Mouse (Mus musculus): ENCODE measurements around the gene Tprn. TPM values are rescaled to one million over a fixed set of nuclear protein-coding genes. Genes with fewer than 3 reads are reported as not detected.

Gene Tprn
- polyA plus RNA-seq, 1 experiment from 2014 or later: 12.6 TPM

GRCm38 (mm10) chr2:25292054-25292544, 29.7 kb downstream of the Tprn start:
- DNase-seq (ENCODE audit: low spot score): no peak

- DNase-seq (ENCODE audit: low spot score): peak; percentile 58
Measured at GRCm38 (mm10) chr2:25292856-25293255, 30.4 kb downstream of the Tprn start.

GRCm38 (mm10) chr2:25293706-25294105, 31.3 kb downstream of the Tprn start:
- no peak for DNase-seq (ENCODE audit: low spot score)

- no peak for DNase-seq (ENCODE audit: low spot score)
Measured at GRCm38 (mm10) chr2:25297093-25297492, 34.7 kb downstream of the Tprn start.

GRCm38 (mm10) chr2:25298046-25298445, 35.6 kb downstream of the Tprn start:
- no peak for DNase-seq (ENCODE audit: low spot score)

GRCm38 (mm10) chr2:25303452-25303851, 41.0 kb downstream of the Tprn start:
- DNase-seq (ENCODE audit: low spot score): no peak

GRCm38 (mm10) chr2:25303931-25304656, 41.7 kb downstream of the Tprn start:
- DNase-seq (ENCODE audit: low spot score): no peak

- DNase-seq (ENCODE audit: low spot score): no peak
Measured at GRCm38 (mm10) chr2:25304657-25305541, 42.5 kb downstream of the Tprn start.

- DNase-seq (ENCODE audit: low spot score): no peak
Measured at GRCm38 (mm10) chr2:25305587-25306359, 43.4 kb downstream of the Tprn start.

GRCm38 (mm10) chr2:25310180-25310579, 47.8 kb downstream of the Tprn start:
- DNase-seq (ENCODE audit: low spot score): no peak

GRCm38 (mm10) chr2:25310969-25311368, 48.6 kb downstream of the Tprn start:
- DNase-seq (ENCODE audit: low spot score): no peak

GRCm38 (mm10) chr2:25311491-25311891, 49.1 kb downstream of the Tprn start:
- DNase-seq (ENCODE audit: low spot score): no peak

- no peak for DNase-seq (ENCODE audit: low spot score)
Measured at GRCm38 (mm10) chr2:25318119-25318966, 55.9 kb downstream of the Tprn start.

- DNase-seq (ENCODE audit: low spot score): peak; percentile 71
Measured at GRCm38 (mm10) chr2:25318971-25319773, 56.8 kb downstream of the Tprn start, which contains the start of gene Grin1. TSS of gene Grin1 (minus strand) at chr2:25319187.

Other genes starting within 250 kb of the Tprn start
- gene Nsmf, start 208.3 kb upstream of the Tprn start, polyA plus RNA-seq (2015; fragmentation: Nextera tagmentation; extraction: Ambion mirVana): 14.3 and 16.5 TPM in 2 replicates
- 0.16 and 0.26 TPM in 2 replicates for gene Entpd8, start 182.3 kb upstream of the Tprn start, polyA plus RNA-seq (2015; fragmentation: Nextera tagmentation; extraction: Ambion mirVana)
- gene Noxa1, start 167.5 kb upstream of the Tprn start, polyA plus RNA-seq (2015; fragmentation: Nextera tagmentation; extraction: Ambion mirVana): 0.27 and 0.39 TPM in 2 replicates
- 9.5 TPM in 2 replicates for gene Nrarp, start 81.9 kb upstream of the Tprn start, polyA plus RNA-seq (2015; fragmentation: Nextera tagmentation; extraction: Ambion mirVana)
- gene Tor4a, start 65.7 kb upstream of the Tprn start, polyA plus RNA-seq (2015; fragmentation: Nextera tagmentation; extraction: Ambion mirVana): 23.5 and 25.6 TPM in 2 replicates
- gene Nelfb, start 51.1 kb upstream of the Tprn start, polyA plus RNA-seq (2015; fragmentation: Nextera tagmentation; extraction: Ambion mirVana): 73.3 and 78.1 TPM in 2 replicates
- 0.14 TPM in 1 of 2 replicates, not detected in the other for gene Stpg3, start 48.0 kb upstream of the Tprn start, polyA plus RNA-seq (2015; fragmentation: Nextera tagmentation; extraction: Ambion mirVana)
- gene Fam166a, start 43.9 kb upstream of the Tprn start, polyA plus RNA-seq (2015; fragmentation: Nextera tagmentation; extraction: Ambion mirVana): 0.34 TPM in 1 of 2 replicates, not detected in the other
- 460 and 503 TPM in 2 replicates for gene Tubb4b, start 37.9 kb upstream of the Tprn start, polyA plus RNA-seq (2015; fragmentation: Nextera tagmentation; extraction: Ambion mirVana)
- gene Slc34a3, start 28.3 kb upstream of the Tprn start, polyA plus RNA-seq (2015; fragmentation: Nextera tagmentation; extraction: Ambion mirVana): 0.05 TPM in 1 of 2 replicates, not detected in the other
- gene Rnf224, start 25.8 kb upstream of the Tprn start, polyA plus RNA-seq (2015; fragmentation: Nextera tagmentation; extraction: Ambion mirVana): not detected in 2 replicates
- gene Rnf208, start 20.4 kb upstream of the Tprn start, polyA plus RNA-seq (2015; fragmentation: Nextera tagmentation; extraction: Ambion mirVana): 0.80 and 1.2 TPM in 2 replicates
- gene Cysrt1, start 20.2 kb upstream of the Tprn start, polyA plus RNA-seq (2015; fragmentation: Nextera tagmentation; extraction: Ambion mirVana): 0.19 and 0.33 TPM in 2 replicates
- 3.4 and 4.9 TPM in 2 replicates for gene AL732309.1, start 15.8 kb upstream of the Tprn start, polyA plus RNA-seq (2015; fragmentation: Nextera tagmentation; extraction: Ambion mirVana)
- gene Tmem203, start 7.2 kb upstream of the Tprn start, polyA plus RNA-seq (2015; fragmentation: Nextera tagmentation; extraction: Ambion mirVana): 43.1 and 47.4 TPM in 2 replicates
- 322 and 323 TPM in 2 replicates for gene Ssna1, start 9.8 kb downstream of the Tprn start, polyA plus RNA-seq (2015; fragmentation: Nextera tagmentation; extraction: Ambion mirVana)
- 71.5 and 80.6 TPM in 2 replicates for gene Anapc2, start 9.9 kb downstream of the Tprn start, polyA plus RNA-seq (2015; fragmentation: Nextera tagmentation; extraction: Ambion mirVana)
- gene Tmem210, start 25.5 kb downstream of the Tprn start, polyA plus RNA-seq (2015; fragmentation: Nextera tagmentation; extraction: Ambion mirVana): not detected in 2 replicates
- 1.4 and 3.6 TPM in 2 replicates for gene Lrrc26, start 27.3 kb downstream of the Tprn start, polyA plus RNA-seq (2015; fragmentation: Nextera tagmentation; extraction: Ambion mirVana)
- gene Grin1, start 56.6 kb downstream of the Tprn start, polyA plus RNA-seq (2015; fragmentation: Nextera tagmentation; extraction: Ambion mirVana): 0.12 and 0.21 TPM in 2 replicates
- gene Man1b1, start 69.7 kb downstream of the Tprn start, polyA plus RNA-seq (2015; fragmentation: Nextera tagmentation; extraction: Ambion mirVana): 37.1 and 40.7 TPM in 2 replicates
- gene Dpp7, start 93.7 kb downstream of the Tprn start, polyA plus RNA-seq (2015; fragmentation: Nextera tagmentation; extraction: Ambion mirVana): 8.7 and 9.1 TPM in 2 replicates
- gene Uap1l1, start 103.1 kb downstream of the Tprn start, polyA plus RNA-seq (2015; fragmentation: Nextera tagmentation; extraction: Ambion mirVana): 21.3 and 24.6 TPM in 2 replicates
- gene Sapcd2, start 109.7 kb downstream of the Tprn start, polyA plus RNA-seq (2015; fragmentation: Nextera tagmentation; extraction: Ambion mirVana): 22.8 and 25.4 TPM in 2 replicates
- gene Entpd2, start 133.3 kb downstream of the Tprn start, polyA plus RNA-seq (2015; fragmentation: Nextera tagmentation; extraction: Ambion mirVana): 7.6 and 9.0 TPM in 2 replicates
- 6.3 and 7.2 TPM in 2 replicates for gene Npdc1, start 136.7 kb downstream of the Tprn start, polyA plus RNA-seq (2015; fragmentation: Nextera tagmentation; extraction: Ambion mirVana)
- 1.4 and 1.8 TPM in 2 replicates for gene Fut7, start 160.6 kb downstream of the Tprn start, polyA plus RNA-seq (2015; fragmentation: Nextera tagmentation; extraction: Ambion mirVana)
- 3.3 and 4.7 TPM in 2 replicates for gene Abca2, start 166.1 kb downstream of the Tprn start, polyA plus RNA-seq (2015; fragmentation: Nextera tagmentation; extraction: Ambion mirVana)
- gene Clic3, start 194.2 kb downstream of the Tprn start, polyA plus RNA-seq (2015; fragmentation: Nextera tagmentation; extraction: Ambion mirVana): 3.6 and 4.7 TPM in 2 replicates
- gene Paxx, start 198.5 kb downstream of the Tprn start, polyA plus RNA-seq (2015; fragmentation: Nextera tagmentation; extraction: Ambion mirVana): 72.4 and 83.3 TPM in 2 replicates
- 6.3 TPM in 2 replicates for gene Ptgds, start 207.4 kb downstream of the Tprn start, polyA plus RNA-seq (2015; fragmentation: Nextera tagmentation; extraction: Ambion mirVana)
- gene Lcn12, start 231.3 kb downstream of the Tprn start, polyA plus RNA-seq (2015; fragmentation: Nextera tagmentation; extraction: Ambion mirVana): not detected in 2 replicates
- 44.3 and 47.2 TPM in 2 replicates for gene Fbxw5, start 238.1 kb downstream of the Tprn start, polyA plus RNA-seq (2015; fragmentation: Nextera tagmentation; extraction: Ambion mirVana)
- 5.6 and 6.4 TPM in 2 replicates for gene C8g, start 239.1 kb downstream of the Tprn start, polyA plus RNA-seq (2015; fragmentation: Nextera tagmentation; extraction: Ambion mirVana)

Data from thymus, postnatal 0 days (tissue).